Mouse (Mus musculus): ENCODE results near the gene Sult1c1. TPM values are rescaled to one million over a fixed set of nuclear protein-coding genes. Genes with fewer than 3 reads are reported as not detected.

The Sult1c1 gene
- not detected for polyA plus RNA-seq (2017; shearing (Covaris generic))

GRCm38 (mm10) chr17:53990574-53990973 lies at the start of gene Sult1c1:
Sult1c1 (minus strand) TSS chr17:53990674.

Other genes with a start within 250 kb of the Sult1c1 start
- gene Sult1c2, start 144.3 kb downstream of the Sult1c1 start, polyA plus RNA-seq (2017; shearing (Covaris generic)): not detected